Mouse (Mus musculus) T-helper 2 cell (primary cell): ENCODE measurements around the gene Rpl38.
"Not testable (repeated sequence)": the region's sequence is repeated elsewhere in the genome, so short reads cannot be mapped to it uniquely, and the experiment has no call there.

Experiments
- in situ Hi-C: fragments of 300-600 bp; cut with MboI, MseI; formaldehyde crosslinking; loops from one replicate; pipeline ENCODE4 v1.15.1; 2025; ENCODE audit warnings: high pct_unique_total_duplicates

Gene Rpl38

GRCm38 (mm10) chr11:114656994-114657644 is 11.2 kb upstream of the Rpl38 start:
- in situ Hi-C loops = no loop called here

GRCm38 (mm10) chr11:114657737-114658136 is 10.6 kb upstream of the Rpl38 start:
- in situ Hi-C loops = no loop called here

DNA sequence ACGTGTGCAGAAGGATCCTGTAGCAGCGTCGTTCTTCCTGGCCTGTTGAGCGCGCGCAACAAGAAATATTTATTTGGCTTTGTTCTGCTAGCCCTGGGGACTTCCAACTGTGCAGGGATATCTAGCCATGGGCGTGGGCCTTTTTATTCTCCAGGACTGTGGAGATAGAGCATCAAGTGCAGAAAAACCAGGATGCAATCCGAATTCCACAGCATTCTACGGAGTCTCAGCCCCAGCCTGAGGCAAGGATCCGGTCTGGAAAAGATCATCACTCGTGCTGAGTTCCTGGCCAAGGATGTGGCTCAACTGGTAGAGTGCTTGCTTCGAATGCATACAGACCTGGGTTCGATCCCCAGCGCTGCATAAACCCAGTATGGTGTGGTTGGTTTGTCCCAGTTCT is 6.2 kb upstream of the Rpl38 start:
- in situ Hi-C loops = no loop called here

- in situ Hi-C loops = no loop called here
Observed at GRCm38 (mm10) chr11:114662746-114663362, 5.5 kb upstream of the Rpl38 start.

GRCm38 (mm10) chr11:114664164-114664563 is 4.2 kb upstream of the Rpl38 start:
- in situ Hi-C loops = no loop called here

DNA sequence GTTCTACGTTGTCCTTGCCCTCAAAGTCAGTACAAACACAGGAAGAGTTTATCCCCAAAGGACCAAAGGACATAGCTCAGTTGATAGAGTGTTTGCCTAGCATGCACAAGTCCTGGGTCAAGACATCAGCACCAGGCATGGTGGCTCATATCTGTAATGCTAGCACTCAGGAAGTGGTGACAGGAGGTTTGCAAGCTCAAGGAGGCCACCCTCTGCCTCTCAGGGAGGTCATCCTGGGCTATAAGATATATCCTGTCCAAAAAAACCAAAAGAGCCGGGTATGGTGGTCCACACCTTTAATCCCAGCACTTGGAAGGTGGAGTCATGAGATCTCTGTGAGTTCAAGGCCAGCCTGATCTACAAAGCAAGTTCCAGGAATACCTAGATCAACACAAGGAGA is 2.9 kb upstream of the Rpl38 start:
- in situ Hi-C loops = no loop called here

GRCm38 (mm10) chr11:114666786-114667185 is 1.5 kb upstream of the Rpl38 start:
- in situ Hi-C loops = no loop called here

DNA sequence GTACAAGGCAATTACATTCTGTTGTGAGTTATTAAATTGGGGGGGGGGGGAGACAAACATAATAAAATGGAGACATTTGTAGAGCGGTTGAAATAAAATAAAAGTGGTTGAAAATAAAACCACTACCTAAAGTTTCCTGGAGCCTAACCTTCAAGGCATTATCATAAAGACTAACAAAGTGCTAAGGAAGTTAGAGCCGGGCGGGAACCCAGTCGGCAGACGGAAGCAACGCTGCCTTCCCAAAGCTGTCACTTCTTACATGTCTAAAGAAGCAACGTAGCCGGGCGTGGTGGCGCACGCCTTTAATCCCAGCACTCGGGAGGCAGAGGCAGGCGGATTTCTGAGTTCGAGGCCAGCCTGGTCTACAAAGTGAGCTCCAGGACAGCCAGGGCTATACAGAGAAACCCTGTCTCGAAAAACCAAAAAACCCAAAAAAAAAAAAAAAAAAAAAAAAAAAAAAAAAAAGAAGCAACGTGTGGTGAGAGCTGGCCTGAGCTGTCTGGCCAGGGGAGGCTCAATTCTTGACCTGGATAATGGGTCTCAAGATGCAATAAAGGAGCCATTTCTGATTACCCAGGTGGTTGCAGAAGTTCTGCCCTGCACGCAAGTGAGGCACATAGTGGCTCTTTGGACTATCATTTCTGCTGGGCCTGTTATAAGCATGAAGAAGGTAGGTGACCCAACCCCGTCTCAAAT is 940 bp upstream of the Rpl38 start:
- in situ Hi-C loops = no loop called here

DNA sequence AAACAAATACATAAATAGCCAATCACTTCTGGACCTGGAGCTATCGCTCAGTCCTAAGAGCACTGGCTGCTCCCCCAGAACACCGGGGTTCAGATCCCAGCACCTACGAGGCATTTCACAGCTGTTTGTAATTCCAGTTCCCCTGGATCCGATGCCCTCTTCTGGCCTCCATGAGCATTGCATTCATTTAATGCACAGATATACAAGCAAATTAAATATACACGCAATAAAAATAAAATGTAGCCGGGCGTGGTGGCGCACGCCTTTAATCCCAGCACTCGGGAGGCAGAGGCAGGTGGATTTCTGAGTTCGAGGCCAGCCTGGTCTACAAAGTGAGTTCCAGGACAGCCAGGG is 415 bp upstream of the Rpl38 start:
- in situ Hi-C loops = not testable (repeated sequence)

GRCm38 (mm10) chr11:114668741-114669623 is 658 bp downstream of the Rpl38 start:
- in situ Hi-C loops = no loop called here

GRCm38 (mm10) chr11:114669651-114670168 is 1.4 kb downstream of the Rpl38 start:
- in situ Hi-C loops = loop anchor here (10.0 kb wide), 1 partner anchor 735 kb away; the partner anchor contains the start of gene Mrpl58

GRCm38 (mm10) chr11:114671147-114671546 is 2.8 kb downstream of the Rpl38 start:
- in situ Hi-C loops = loop anchor here (10.0 kb wide), 1 partner anchor 734 kb away; the partner anchor contains the start of gene Mrpl58

DNA sequence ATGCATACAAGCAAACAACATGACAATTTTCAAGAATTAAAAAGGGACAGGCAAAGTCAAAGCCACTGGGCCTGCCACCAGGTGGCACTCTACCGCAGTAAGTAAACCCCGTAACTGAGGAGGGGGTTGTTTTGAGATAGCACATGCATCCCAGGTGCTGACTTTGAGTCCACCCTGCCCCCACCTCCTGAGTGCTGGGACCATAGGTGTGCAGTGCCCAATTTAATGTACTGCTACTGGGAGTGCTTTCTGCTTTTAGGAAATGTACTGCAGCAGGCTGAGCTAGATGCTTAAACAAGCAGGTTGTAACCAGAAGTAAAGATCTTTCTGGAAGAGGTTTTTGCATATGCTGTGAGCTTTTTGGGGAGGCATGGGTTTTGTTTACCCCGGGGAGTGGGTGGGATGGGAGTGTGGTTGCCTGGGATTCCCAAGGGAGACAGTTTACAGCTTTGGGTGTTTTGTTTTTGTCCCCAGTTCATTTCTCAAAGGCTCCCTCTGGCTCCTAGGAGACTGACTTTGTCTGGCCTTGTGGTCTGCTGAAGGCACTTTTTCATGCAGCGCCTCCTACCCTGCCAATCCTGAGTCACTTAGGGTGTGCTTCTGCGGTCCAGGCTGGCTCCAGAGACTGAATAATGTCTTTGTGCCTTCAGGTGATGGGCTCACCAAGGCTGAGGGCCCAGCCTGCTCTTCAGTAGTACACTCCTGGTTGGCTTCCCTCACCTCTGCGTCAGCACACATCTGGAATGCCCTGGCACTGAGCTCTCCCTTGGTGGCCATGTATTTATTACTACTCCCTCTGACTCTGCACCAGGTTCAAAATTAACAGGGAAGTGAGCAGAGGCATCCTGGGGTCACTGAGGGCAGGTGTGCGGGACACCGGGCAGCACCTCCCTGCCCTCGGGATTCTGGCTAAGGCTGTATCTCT is 4.7 kb downstream of the Rpl38 start:
- in situ Hi-C loops = loop anchor here (10.0 kb wide), 1 partner anchor 732 kb away; the partner anchor contains the start of gene Mrpl58

GRCm38 (mm10) chr11:114673719-114674050 is 5.4 kb downstream of the Rpl38 start:
- in situ Hi-C loops = loop anchor here (10.0 kb wide), 1 partner anchor 731 kb away; the partner anchor contains the start of gene Mrpl58

- in situ Hi-C loops = loop anchor here (10.0 kb wide), 1 partner anchor 731 kb away; the partner anchor contains the start of gene Mrpl58
Observed at GRCm38 (mm10) chr11:114674180-114674579, 5.9 kb downstream of the Rpl38 start.

DNA sequence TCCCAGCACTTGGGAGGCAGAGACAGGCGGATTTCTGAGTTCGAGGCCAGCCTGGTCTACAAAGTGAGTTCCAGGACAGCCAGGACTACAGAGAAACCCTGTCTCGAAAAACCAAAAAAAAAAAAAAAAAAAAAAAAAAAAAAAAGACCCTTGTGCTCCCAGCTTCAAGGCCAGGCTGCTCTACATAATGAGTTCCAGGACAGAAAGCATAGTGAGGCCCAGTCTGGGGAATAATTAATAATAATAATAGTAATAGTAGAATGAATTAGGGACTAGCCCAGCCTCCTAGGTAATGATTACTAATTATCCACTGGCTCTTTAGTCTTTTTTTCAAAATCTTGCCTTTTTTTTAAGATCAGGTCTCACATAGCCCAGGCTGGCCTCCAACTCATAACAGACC is 6.5 kb downstream of the Rpl38 start:
- in situ Hi-C loops = loop anchor here (10.0 kb wide), 1 partner anchor 730 kb away; the partner anchor contains the start of gene Mrpl58

DNA sequence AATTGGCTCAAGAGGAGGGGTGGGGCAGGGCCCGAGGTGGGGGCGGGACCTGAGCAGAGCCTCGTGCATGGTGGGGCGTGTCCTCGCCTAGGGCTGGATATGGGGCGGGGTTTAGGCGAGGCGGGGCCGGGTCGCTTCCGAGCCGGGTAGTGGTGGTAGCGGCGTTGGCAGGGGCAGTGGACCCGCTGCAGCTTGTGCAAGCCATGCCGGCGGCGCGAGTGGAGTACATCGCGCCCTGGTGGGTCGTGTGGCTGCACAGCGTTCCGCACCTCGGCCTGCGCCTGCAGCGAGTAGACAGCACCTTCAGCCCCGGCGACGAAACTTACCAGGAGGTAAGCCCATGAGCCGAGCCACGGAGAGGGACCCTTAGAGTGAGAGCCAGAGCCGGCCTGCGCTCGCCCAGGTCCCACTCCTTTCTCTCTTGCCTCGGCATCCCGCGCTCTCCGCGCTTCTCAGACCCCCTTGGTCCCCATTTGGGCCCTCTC is 7.1 kb downstream of the Rpl38 start, which contains the start of gene Ttyh2:
Gene Ttyh2, plus strand, starts transcription at position 91 of the 485 bp plus-strand sequence.
- in situ Hi-C loops = loop anchor here (10.0 kb wide), 1 partner anchor 729 kb away; the partner anchor contains the start of gene Mrpl58

DNA sequence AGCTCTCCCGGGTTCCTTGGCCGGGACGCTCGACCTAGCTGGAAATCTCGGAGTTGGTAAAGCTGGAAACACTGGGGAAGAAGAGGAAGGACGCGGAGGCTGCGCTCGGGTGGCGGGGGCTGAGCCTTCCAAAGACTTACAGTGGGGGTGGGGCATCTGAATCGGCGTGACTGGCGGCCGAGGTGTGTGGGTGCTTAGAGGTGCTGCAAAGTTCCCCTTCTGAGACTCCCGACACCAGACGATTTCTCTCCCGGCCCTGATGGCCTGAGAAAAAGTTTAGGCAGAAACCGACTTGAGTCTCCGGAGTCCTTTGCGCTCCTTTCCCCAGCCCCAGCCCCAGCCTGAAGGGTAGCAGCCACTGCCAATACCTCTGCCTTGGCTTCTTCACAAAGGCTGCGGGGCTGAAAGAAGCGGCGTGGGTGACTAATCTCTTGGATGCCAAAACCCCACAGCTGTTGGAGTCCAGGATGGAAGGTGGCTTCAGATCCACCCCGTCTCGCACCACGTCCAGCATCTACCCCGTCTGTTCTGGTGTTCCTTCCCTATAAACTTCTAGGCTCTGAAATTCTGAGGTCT is 7.6 kb downstream of the Rpl38 start:
- in situ Hi-C loops = loop anchor here (10.0 kb wide), 1 partner anchor 729 kb away; the partner anchor contains the start of gene Mrpl58

GRCm38 (mm10) chr11:114676431-114676830 is 8.1 kb downstream of the Rpl38 start:
- in situ Hi-C loops = loop anchor here (10.0 kb wide), 1 partner anchor 728 kb away; the partner anchor contains the start of gene Mrpl58
